Mouse (Mus musculus) monocyte, adult 5-6 weeks (primary cell): Measurements from ENCODE around the gene Ctsl. TPM values are rescaled to one million over a fixed set of nuclear protein-coding genes. Genes with fewer than 3 reads are reported as not detected.

Source experiments
- ATAC-seq: fragments of 153-309, 156-312 bp; replicated peaks from 2 replicates; pipeline ENCODE4 v1.8.0; 2017; ENCODE audit warnings: mild to moderate bottlenecking; ENCODE audit not compliant: low TSS enrichment, insufficient number of reproducible peaks, severe bottlenecking, poor library complexity, low FRiP score
- total RNA-seq: library from RNA; stranded (forward); fragments of 200-1000, 200-491, 200-594 nt; gene quantifications from 3 replicates; pipeline ENCODE4 v1.2.3, GENCODE M21; 2017

Ctsl gene
- total RNA-seq: 28.5 to 79.3 TPM (median 45.6 TPM) in 3 replicates

- ATAC-seq: peak; percentile 90
These were observed at the start of gene Ctsl for GRCm38 (mm10) chr13:64370173-64370940. Gene Ctsl (minus strand): TSS chr13:64370890.

GRCm38 (mm10) chr13:64416955-64417601 lies 46.4 kb upstream of the Ctsl start:
- ATAC-seq: no peak

GRCm38 (mm10) chr13:64415659-64416058 lies 45.0 kb upstream of the Ctsl start:
- no peak for ATAC-seq

GRCm38 (mm10) chr13:64412752-64413257 lies 42.1 kb upstream of the Ctsl start:
- no peak for ATAC-seq

- ATAC-seq: no peak
These were observed 40.6 kb upstream of the Ctsl start for GRCm38 (mm10) chr13:64411282-64411681.

GRCm38 (mm10) chr13:64410604-64411003 lies 39.9 kb upstream of the Ctsl start:
- ATAC-seq: no peak

GRCm38 (mm10) chr13:64407992-64408391 lies 37.3 kb upstream of the Ctsl start:
- ATAC-seq: no peak

GRCm38 (mm10) chr13:64405550-64405949 lies 34.9 kb upstream of the Ctsl start:
- ATAC-seq: no peak

GRCm38 (mm10) chr13:64403519-64403918 lies 32.8 kb upstream of the Ctsl start:
- ATAC-seq: no peak

GRCm38 (mm10) chr13:64402951-64403460 lies 32.3 kb upstream of the Ctsl start:
- no peak for ATAC-seq

GRCm38 (mm10) chr13:64402504-64402949 lies 31.8 kb upstream of the Ctsl start:
- ATAC-seq: no peak

GRCm38 (mm10) chr13:64402006-64402405 lies 31.3 kb upstream of the Ctsl start:
- ATAC-seq: peak; percentile 78

- no peak for ATAC-seq
These were observed 30.2 kb upstream of the Ctsl start for GRCm38 (mm10) chr13:64400801-64401361.

- no peak for ATAC-seq
These were observed 29.2 kb upstream of the Ctsl start for GRCm38 (mm10) chr13:64399906-64400305.

GRCm38 (mm10) chr13:64398065-64398464 lies 27.4 kb upstream of the Ctsl start:
- ATAC-seq: no peak

- no peak for ATAC-seq
These were observed 26.3 kb upstream of the Ctsl start for GRCm38 (mm10) chr13:64396979-64397378.

GRCm38 (mm10) chr13:64388415-64388814 lies 17.7 kb upstream of the Ctsl start:
- no peak for ATAC-seq

- ATAC-seq: no peak
These were observed 15.4 kb upstream of the Ctsl start for GRCm38 (mm10) chr13:64386048-64386447.

- no peak for ATAC-seq
These were observed 14.2 kb upstream of the Ctsl start for GRCm38 (mm10) chr13:64384937-64385336.
